Mouse (Mus musculus) embryonic facial prominence, embryonic 11.5 days (tissue): ENCODE measurements around the gene Olfr33. TPM values are rescaled to one million over a fixed set of nuclear protein-coding genes. Genes with fewer than 3 reads are reported as not detected.

ENCODE experiments used
- ATAC-seq: fragments of 200-750 bp; cut with Nextera tagmentation; replicated peaks from 2 replicates; pipeline ENCODE4 v1.8.0; 2017; ENCODE audit warnings: low read depth; ENCODE audit not compliant: insufficient number of reproducible peaks, low FRiP score, low TSS enrichment
- DNase-seq: peaks from one replicate; pipeline ENCODE4 v3.0.0-alpha.2; 2015; ENCODE audit warnings: low spot score
- H3K27ac ChIP-seq: fragments of 300-500 bp; sonication (generic); replicated peaks from 2 replicates; pipeline ENCODE4 v1.5.1; 2014; ENCODE audit warnings: mild to moderate bottlenecking, low read depth, low read length, control low read depth
- H3K27me3 ChIP-seq: fragments of 300-500 bp; sonication (generic); 2 replicates; pipeline ENCODE4 v1.6.1; 2014; ENCODE audit warnings: mild to moderate bottlenecking, low read length, moderate library complexity, mixed read lengths; ENCODE audit not compliant: control insufficient read depth, insufficient read depth
- H3K36me3 ChIP-seq: fragments of 300-500 bp; sonication (generic); replicated peaks from 2 replicates; pipeline ENCODE4 v1.6.1; 2014; ENCODE audit warnings: low read depth, mild to moderate bottlenecking, low read length, moderate library complexity, mixed read lengths; ENCODE audit not compliant: control insufficient read depth, insufficient read depth
- H3K4me1 ChIP-seq: fragments of 300-500 bp; sonication (generic); 2 replicates; pipeline ENCODE4 v1.6.1; 2014; ENCODE audit warnings: low read length, mixed read lengths; ENCODE audit not compliant: control insufficient read depth, insufficient read depth
- H3K4me2 ChIP-seq: fragments of 300-500 bp; sonication (generic); 2 replicates; pipeline ENCODE4 v1.6.1; 2014; ENCODE audit warnings: low read depth, mild to moderate bottlenecking, control low read depth, low read length, moderate library complexity
- H3K4me3 ChIP-seq: fragments of 300-500 bp; sonication (generic); 2 replicates; pipeline ENCODE4 v1.5.1; 2014; ENCODE audit warnings: low read depth, low read length, control low read depth
- H3K9ac ChIP-seq: fragments of 300-500 bp; sonication (generic); replicated peaks from 2 replicates; pipeline ENCODE4 v1.6.1; 2014; ENCODE audit warnings: mild to moderate bottlenecking, control low read depth, low read length
- H3K9me3 ChIP-seq: fragments of 300-500 bp; sonication (generic); replicated peaks from 2 replicates; pipeline ENCODE4 v1.6.1; 2016; ENCODE audit warnings: mild to moderate bottlenecking, low read length, inconsistent platforms, mixed read lengths; ENCODE audit not compliant: control insufficient read depth
- WGBS: fragments of 180-500 bp; shearing (Covaris S2); extraction: QIAGEN DNeasy Blood & Tissue Kit; methylation state at CpG from one replicate; pipeline ENCODE4 v1.1.7; 2014; 5-methylcytosine and 5-hydroxymethylcytosine counted together
- polyA plus RNA-seq: library from polyadenylated mRNA; unstranded; fragments of >200 nt; fragmentation: Nextera tagmentation; extraction: Ambion mirVana; gene quantifications from 2 replicates; pipeline ENCODE4 v1.2.1, GENCODE M21; 2014

Gene Olfr33
- polyA plus RNA-seq, 1 experiment from 2014 or later, result not detected

GRCm38 (mm10) chr7:102695358-102696125 is 23.3 kb downstream of the Olfr33 start, which contains the start of gene Olfr557:
Gene Olfr557 (plus strand): TSS chr7:102695910.
- H3K9me3 ChIP-seq, result no peaks in the 10 kb centered on the region
- H3K4me2 ChIP-seq, result no peak within 1 kb of the TSS
- H3K27ac ChIP-seq, result no peak within 1 kb of the TSS
- H3K36me3 ChIP-seq, result no peaks in the 10 kb centered on the region
- no peak for ATAC-seq
- no peaks in the 10 kb centered on the region for H3K27me3 ChIP-seq
- DNase-seq, result peak; percentile 65
- no peaks in the 10 kb centered on the region for H3K4me1 ChIP-seq
- H3K4me3 ChIP-seq, result no peak within 1 kb of the TSS
- H3K9ac ChIP-seq, result no peak within 1 kb of the TSS
- WGBS, result 74% methylated on average over 5 of the region's 5 CpGs

GRCm38 (mm10) chr7:102686944-102687501 is 31.8 kb downstream of the Olfr33 start, which contains the start of gene Trim68:
Gene Trim68 (minus strand): TSS chr7:102687327.
- H3K4me1 ChIP-seq, result no peaks in the 10 kb centered on the region
- H3K4me2 ChIP-seq, result peak within 1 kb of the TSS; percentile 59
- no peak within 1 kb of the TSS for H3K27ac ChIP-seq
- peak; percentile 96 for DNase-seq
- peak within 1 kb of the TSS; percentile 55 for H3K9ac ChIP-seq
- H3K36me3 ChIP-seq, result no peaks in the 10 kb centered on the region
- peak within 1 kb of the TSS; percentile 41 for H3K4me3 ChIP-seq
- no peaks in the 10 kb centered on the region for H3K27me3 ChIP-seq
- H3K9me3 ChIP-seq, result no peaks in the 10 kb centered on the region
- WGBS, result under 1% methylated on average over 40 of the region's 40 CpGs
- peak; percentile 99 for ATAC-seq

GRCm38 (mm10) chr7:102681916-102682315 is 37.0 kb downstream of the Olfr33 start:
- Histone ChIP-seq H3K9me3 (no peaks in the 10 kb centered on the region), H3K27ac (no peak overlapping the region), H3K4me2 (no peak overlapping the region), H3K27me3 (no peaks in the 10 kb centered on the region), H3K4me3 (no peak overlapping the region), H3K36me3 (no peaks in the 10 kb centered on the region), H3K4me1 (no peaks in the 10 kb centered on the region), H3K9ac (no peak overlapping the region)
- 89% methylated on average over 1 of the region's 1 CpGs for WGBS
- no peak for ATAC-seq
- no peak for DNase-seq

- H3K9me3 ChIP-seq, result no peaks in the 10 kb centered on the region
- ATAC-seq (no peak), DNase-seq (no peak)
- H3K4me2 ChIP-seq, result no peak overlapping the region
- WGBS, result 80% methylated on average over 2 of the region's 2 CpGs
- no peaks in the 10 kb centered on the region for H3K4me1 ChIP-seq
- H3K9ac ChIP-seq, result no peak overlapping the region
- no peak overlapping the region for H3K4me3 ChIP-seq
- H3K27ac ChIP-seq, result no peak overlapping the region
- no peaks in the 10 kb centered on the region for H3K27me3 ChIP-seq
- no peaks in the 10 kb centered on the region for H3K36me3 ChIP-seq
Measured at GRCm38 (mm10) chr7:102676225-102676624, 42.6 kb downstream of the Olfr33 start.

DNA sequence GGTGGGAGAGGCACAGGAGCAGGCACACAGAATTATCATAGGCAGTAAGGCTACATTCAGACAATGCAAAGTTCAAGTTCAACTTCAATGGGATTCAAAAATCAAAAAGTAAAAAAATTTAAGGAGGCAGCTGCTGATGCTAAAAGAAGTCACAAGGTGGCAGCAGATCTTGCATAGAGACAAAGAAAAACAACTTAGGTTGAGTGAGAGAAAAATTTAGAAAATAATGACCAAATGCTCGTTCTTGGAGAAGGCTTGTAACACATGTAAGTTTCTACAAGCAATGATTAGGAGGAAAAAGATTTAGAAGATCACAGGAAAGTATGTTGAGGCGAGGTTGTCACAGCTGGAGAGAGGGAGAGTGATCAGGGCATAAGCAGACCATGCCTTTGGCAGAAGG is 53.5 kb downstream of the Olfr33 start:
- Histone ChIP-seq H3K36me3 (no peaks in the 10 kb centered on the region), H3K4me1 (no peaks in the 10 kb centered on the region), H3K9ac (no peak overlapping the region), H3K9me3 (no peaks in the 10 kb centered on the region), H3K27me3 (no peaks in the 10 kb centered on the region), H3K4me3 (no peak overlapping the region), H3K4me2 (no peak overlapping the region), H3K27ac (no peak overlapping the region)
- WGBS, result 48% methylated on average over 2 of the region's 2 CpGs
- DNase-seq, result peak; percentile 64
- ATAC-seq, result no peak

DNA sequence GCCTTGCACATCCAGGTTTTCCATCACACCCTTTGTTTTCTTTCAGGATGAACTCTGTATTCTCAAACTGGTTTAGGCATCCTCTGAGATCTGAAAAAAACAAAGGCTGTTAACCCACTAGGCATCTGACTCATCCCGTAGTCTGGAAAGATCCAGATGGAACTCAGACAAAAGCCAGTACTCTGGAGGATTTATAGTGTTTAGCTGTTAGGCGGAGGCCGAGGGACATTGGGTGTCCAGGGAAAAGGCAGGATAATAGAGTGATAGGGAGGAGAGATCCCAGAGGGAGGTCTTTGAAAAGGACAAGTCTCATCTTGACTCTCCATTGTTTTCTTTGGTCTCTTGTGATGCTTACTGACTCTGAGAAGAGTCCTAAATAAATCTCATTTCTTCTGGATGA is 54.3 kb downstream of the Olfr33 start, which contains the start of gene Olfr556:
Gene Olfr556 (plus strand): TSS at position 301 of the 400 bp plus-strand sequence.
- Histone ChIP-seq H3K4me2 (no peak within 1 kb of the TSS), H3K27ac (no peak within 1 kb of the TSS), H3K9ac (no peak within 1 kb of the TSS), H3K27me3 (no peaks in the 10 kb centered on the region), H3K4me1 (no peaks in the 10 kb centered on the region), H3K4me3 (no peak within 1 kb of the TSS), H3K36me3 (no peaks in the 10 kb centered on the region), H3K9me3 (no peaks in the 10 kb centered on the region)
- DNase-seq, result no peak
- no peak for ATAC-seq
- 69% methylated on average over 3 of the region's 3 CpGs for WGBS

Other genes with a start within 250 kb of the Olfr33 start
- gene Olfr543, start 237.4 kb downstream of the Olfr33 start, polyA plus RNA-seq, result 0.25 and 0.67 TPM in 2 replicates
- gene Olfr544, start 230.8 kb downstream of the Olfr33 start, polyA plus RNA-seq, result 0.06 TPM in 1 of 2 replicates, not detected in the other
- gene Olfr545, start 219.5 kb downstream of the Olfr33 start, polyA plus RNA-seq, result not detected in 2 replicates
- gene Olfr547, start 184.3 kb downstream of the Olfr33 start, polyA plus RNA-seq, result not detected in 2 replicates
- gene Olfr548-ps1, start 178.2 kb downstream of the Olfr33 start, polyA plus RNA-seq, result not detected in 2 replicates
- gene Olfr549, start 169.2 kb downstream of the Olfr33 start, polyA plus RNA-seq, result not detected in 2 replicates
- 0.52 and 0.72 TPM in 2 replicates for gene Trim21, start 153.6 kb downstream of the Olfr33 start, polyA plus RNA-seq
- not detected in 2 replicates for gene Olfr550, start 147.6 kb downstream of the Olfr33 start, polyA plus RNA-seq
- not detected in 2 replicates for gene Olfr551, start 127.2 kb downstream of the Olfr33 start, polyA plus RNA-seq
- gene Olfr552, start 121.3 kb downstream of the Olfr33 start, polyA plus RNA-seq, result not detected in 2 replicates
- gene Olfr553, start 100.9 kb downstream of the Olfr33 start, polyA plus RNA-seq, result not detected in 2 replicates
- not detected in 2 replicates for gene Olfr554, start 80.6 kb downstream of the Olfr33 start, polyA plus RNA-seq
- not detected in 2 replicates for gene Olfr555, start 60.2 kb downstream of the Olfr33 start, polyA plus RNA-seq
- not detected in 2 replicates for gene Olfr556, start 54.2 kb downstream of the Olfr33 start, polyA plus RNA-seq
- gene Trim68, start 31.7 kb downstream of the Olfr33 start, polyA plus RNA-seq, result 11.4 and 14.7 TPM in 2 replicates
- not detected in 2 replicates for gene Olfr557, start 23.2 kb downstream of the Olfr33 start, polyA plus RNA-seq
- 0.24 TPM in 1 of 2 replicates, not detected in the other for gene Olfr558, start 16.9 kb downstream of the Olfr33 start, polyA plus RNA-seq
- not detected in 2 replicates for gene Olfr559, start 8.4 kb upstream of the Olfr33 start, polyA plus RNA-seq
- gene Olfr560, start 40.3 kb upstream of the Olfr33 start, polyA plus RNA-seq, result not detected in 2 replicates
- gene Olfr78, start 40.4 kb upstream of the Olfr33 start, polyA plus RNA-seq, result 0.08 TPM in 1 of 2 replicates, not detected in the other
- not detected in 2 replicates for gene Olfr561, start 52.2 kb upstream of the Olfr33 start, polyA plus RNA-seq
- not detected in 2 replicates for gene Olfr564, start 84.4 kb upstream of the Olfr33 start, polyA plus RNA-seq
- not detected in 2 replicates for gene Olfr566, start 139.7 kb upstream of the Olfr33 start, polyA plus RNA-seq
- gene Olfr568, start 158.1 kb upstream of the Olfr33 start, polyA plus RNA-seq, result 0.22 TPM in 1 of 2 replicates, not detected in the other
- gene Olfr569, start 171.8 kb upstream of the Olfr33 start, polyA plus RNA-seq, result not detected in 2 replicates
- not detected in 2 replicates for gene Olfr570, start 175.5 kb upstream of the Olfr33 start, polyA plus RNA-seq
- 0.28 and 0.31 TPM in 2 replicates for gene Olfr571, start 198.5 kb upstream of the Olfr33 start, polyA plus RNA-seq
- gene Olfr572, start 205.3 kb upstream of the Olfr33 start, polyA plus RNA-seq, result not detected in 2 replicates
- not detected in 2 replicates for gene Olfr573-ps1, start 223.5 kb upstream of the Olfr33 start, polyA plus RNA-seq
- not detected in 2 replicates for gene Olfr574, start 229.4 kb upstream of the Olfr33 start, polyA plus RNA-seq
- not detected in 2 replicates for gene Olfr575, start 239.7 kb upstream of the Olfr33 start, polyA plus RNA-seq
- gene Olfr576, start 243.6 kb upstream of the Olfr33 start, polyA plus RNA-seq, result not detected in 2 replicates